Mouse (Mus musculus) C2C12 (cell line): Measurements from ENCODE around the gene Tmem175. TPM values are rescaled to one million over a fixed set of nuclear protein-coding genes. Genes with fewer than 3 reads are reported as not detected.

Source experiments
- H3K27me3 ChIP-seq: one replicate; pipeline ENCODE4 v1.6.1; 2011; ENCODE audit not compliant: control insufficient read depth, insufficient read depth, insufficient read length
- H3K36me3 ChIP-seq: one replicate; pipeline ENCODE4 v1.6.1; 2011; ENCODE audit not compliant: control insufficient read depth, insufficient read depth
- H3K4me3 ChIP-seq: one replicate; pipeline ENCODE4 v1.5.1; 2011; ENCODE audit warnings: mild to moderate bottlenecking, control low read depth; ENCODE audit not compliant: poor library complexity, insufficient read depth, severe bottlenecking
- H3K79me2 ChIP-seq: one replicate; pipeline ENCODE4 v1.6.1; 2011; ENCODE audit not compliant: control insufficient read depth, insufficient read depth
- H3K79me3 ChIP-seq: one replicate; pipeline ENCODE4 v1.6.1; 2011; ENCODE audit warnings: low read depth, control low read depth
- H3ac ChIP-seq: one replicate; pipeline ENCODE3; 2011; ENCODE audit warnings: low read depth; ENCODE audit not compliant: control insufficient read depth, insufficient read length
- CEBPB ChIP-seq: IDR thresholded peaks from one replicate; pipeline ENCODE4 v1.6.1; 2011; ENCODE audit warnings: low read depth, mild to moderate bottlenecking, control low read depth, moderate library complexity
- CTCF ChIP-seq: IDR thresholded peaks from one replicate; pipeline ENCODE4 v1.5.1; 2011; ENCODE audit not compliant: control insufficient read depth, insufficient read depth, insufficient read length
- FOSL1 ChIP-seq: IDR thresholded peaks from one replicate; pipeline ENCODE4 v1.8.0; 2011; ENCODE audit warnings: mild to moderate bottlenecking, low read length; ENCODE audit not compliant: poor library complexity, insufficient read depth, severe bottlenecking
- MAX ChIP-seq: IDR thresholded peaks from one replicate; pipeline ENCODE4 v1.6.1; 2011; ENCODE audit warnings: mild to moderate bottlenecking, control low read depth
- MYOD1 ChIP-seq: IDR thresholded peaks from one replicate; pipeline ENCODE4 v1.6.1; 2011; ENCODE audit warnings: low read depth; ENCODE audit not compliant: control insufficient read depth, insufficient read length
- MYOG ChIP-seq: IDR thresholded peaks from one replicate; pipeline ENCODE4 v1.6.1; 2011; ENCODE audit not compliant: control insufficient read depth, insufficient read length; ENCODE audit errors: extremely low read depth
- USF1 ChIP-seq: IDR thresholded peaks from one replicate; pipeline ENCODE4 v1.6.1; 2011; ENCODE audit warnings: low read depth, mild to moderate bottlenecking, control low read depth, moderate library complexity
- polyA plus RNA-seq: library from polyadenylated mRNA; unstranded; fragments of >200 nt; fragmentation: generic; extraction: Trizol; gene quantifications from one replicate; pipeline ENCODE4 v1.2.1, GENCODE M21; 2012; ENCODE audit warnings: missing spikeins

The Tmem175 gene
- polyA plus RNA-seq, 1 experiment, result 9.1 TPM

DNA sequence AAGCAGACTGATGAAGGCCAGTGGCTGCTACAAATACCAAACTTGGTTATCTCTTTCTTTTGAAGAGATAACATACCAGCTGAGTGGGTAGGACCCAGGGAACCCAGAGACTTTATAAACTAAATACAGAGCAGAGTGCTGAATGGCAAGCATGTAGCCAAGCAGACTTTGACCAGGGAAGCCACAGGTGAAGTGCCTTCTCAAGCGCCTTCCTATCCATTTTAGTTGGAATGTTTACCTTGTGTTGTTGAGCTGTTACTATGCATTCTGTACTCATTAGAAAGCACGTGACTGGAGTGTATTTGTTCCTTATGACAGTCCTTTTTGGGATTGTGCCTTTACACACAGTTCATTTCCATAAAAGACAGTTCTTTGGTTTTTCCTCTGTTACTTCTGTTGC lies 14.1 kb downstream of the Tmem175 start:
- H3K79me2 ChIP-seq, result no peaks in the 10 kb centered on the region
- H3K4me3 ChIP-seq, result no peak overlapping the region
- no peaks in the 10 kb centered on the region for H3K79me3 ChIP-seq
- TF ChIP-seq FOSL1, result no peak
- no peak for TF ChIP-seq CTCF
- TF ChIP-seq MYOD1, result no peak
- no peak for TF ChIP-seq CEBPB
- TF ChIP-seq MYOG, result no peak
- TF ChIP-seq USF1, result no peak
- TF ChIP-seq MAX, result no peak
- H3K36me3 ChIP-seq, result peaks cover 6% of the 10 kb centered on the region
- no peaks in the 10 kb centered on the region for H3K27me3 ChIP-seq
- no peak overlapping the region for H3ac ChIP-seq

DNA sequence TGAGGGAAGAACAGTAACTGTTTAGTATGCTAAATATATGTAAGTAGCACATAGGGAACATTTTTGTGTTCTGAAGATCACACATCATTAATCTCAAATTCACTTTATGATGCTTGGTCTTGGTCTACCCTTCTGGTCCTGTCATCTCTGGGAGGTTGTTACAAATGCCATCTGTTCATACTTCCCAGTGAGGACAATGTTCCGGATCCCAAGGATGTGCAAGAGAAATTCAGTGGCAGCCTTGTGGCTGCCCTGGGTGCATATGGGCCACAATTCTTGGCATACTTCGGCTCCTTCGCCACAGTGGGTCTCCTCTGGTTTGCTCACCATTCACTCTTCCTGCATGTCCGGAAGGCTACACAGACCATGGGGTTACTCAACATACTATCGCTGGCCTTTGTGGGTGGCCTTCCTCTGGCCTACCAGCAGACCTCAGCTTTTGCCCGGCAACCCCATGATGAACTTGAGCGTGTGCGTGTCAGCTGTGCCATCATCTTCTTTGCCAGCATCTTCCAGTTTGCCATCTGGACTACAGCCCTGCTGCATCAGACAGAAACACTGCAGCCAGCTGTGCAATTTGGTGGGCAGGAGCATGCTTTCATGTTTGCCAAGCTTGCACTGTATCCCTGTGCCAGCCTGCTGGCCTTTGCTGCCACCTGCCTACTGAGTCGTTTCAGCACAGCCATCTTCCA lies 16.2 kb downstream of the Tmem175 start:
- peaks cover 6% of the 10 kb centered on the region for H3K36me3 ChIP-seq
- TF ChIP-seq MYOG, result no peak
- no peak for TF ChIP-seq FOSL1
- TF ChIP-seq CTCF, result no peak
- TF ChIP-seq CEBPB, result no peak
- TF ChIP-seq USF1, result no peak
- no peak for TF ChIP-seq MAX
- no peak for TF ChIP-seq MYOD1

DNA sequence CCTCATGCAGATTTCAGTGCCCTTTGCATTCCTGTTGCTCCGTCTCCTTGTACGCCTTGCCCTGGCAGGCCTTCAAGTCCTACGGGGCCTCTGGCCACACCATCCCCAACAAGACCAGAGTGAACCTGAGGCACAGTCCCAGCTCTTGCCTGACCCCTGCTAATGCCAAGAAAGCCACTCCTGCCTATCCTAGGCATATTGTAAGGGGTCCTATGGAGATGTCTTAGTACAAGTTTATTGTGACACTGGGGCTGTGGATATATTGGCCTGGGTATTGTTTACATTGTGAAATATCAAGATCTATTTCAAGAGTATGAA lies 16.7 kb downstream of the Tmem175 start:
- no peaks in the 10 kb centered on the region for H3K27me3 ChIP-seq
- no peak overlapping the region for H3ac ChIP-seq
- TF ChIP-seq MAX (no peak), CTCF (no peak), MYOG (no peak)
- no peaks in the 10 kb centered on the region for H3K79me3 ChIP-seq
- no peaks in the 10 kb centered on the region for H3K79me2 ChIP-seq
- no peak overlapping the region for H3K4me3 ChIP-seq
- H3K36me3 ChIP-seq, result peaks cover 6% of the 10 kb centered on the region

More for the DNA sequence above, 16.2 kb downstream of the Tmem175 start:
- Histone ChIP-seq H3ac (no peak overlapping the region), H3K79me3 (no peaks in the 10 kb centered on the region), H3K4me3 (no peak overlapping the region), H3K27me3 (no peaks in the 10 kb centered on the region), H3K79me2 (no peaks in the 10 kb centered on the region)

DNA sequence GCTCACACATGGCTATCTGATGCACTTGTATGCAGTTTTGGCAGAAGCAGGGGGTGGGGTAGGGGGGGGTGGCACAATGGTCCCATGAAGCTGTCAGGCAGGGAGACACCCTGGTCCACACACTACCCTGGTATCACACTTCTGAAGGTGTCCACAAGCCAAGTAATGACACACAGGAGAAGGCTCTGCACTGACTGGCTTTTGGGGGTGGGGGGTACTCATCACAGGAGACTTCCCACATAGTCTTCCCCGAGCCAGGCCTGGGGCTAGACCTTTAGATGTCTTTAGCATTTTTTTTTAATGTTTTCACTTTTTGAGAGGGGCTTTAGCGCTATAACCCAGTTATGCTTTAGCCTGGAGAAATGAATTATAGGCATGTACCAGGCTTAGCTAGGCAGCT lies 17.7 kb downstream of the Tmem175 start:
- no peak overlapping the region for H3ac ChIP-seq
- H3K36me3 ChIP-seq, result peaks cover 6% of the 10 kb centered on the region
- TF ChIP-seq CTCF (no peak), MYOD1 (no peak), MAX (no peak), USF1 (no peak), MYOG (no peak), CEBPB (no peak), FOSL1 (no peak)
- no peak overlapping the region for H3K4me3 ChIP-seq
- no peaks in the 10 kb centered on the region for H3K79me3 ChIP-seq
- H3K27me3 ChIP-seq, result no peaks in the 10 kb centered on the region
- H3K79me2 ChIP-seq, result no peaks in the 10 kb centered on the region

DNA sequence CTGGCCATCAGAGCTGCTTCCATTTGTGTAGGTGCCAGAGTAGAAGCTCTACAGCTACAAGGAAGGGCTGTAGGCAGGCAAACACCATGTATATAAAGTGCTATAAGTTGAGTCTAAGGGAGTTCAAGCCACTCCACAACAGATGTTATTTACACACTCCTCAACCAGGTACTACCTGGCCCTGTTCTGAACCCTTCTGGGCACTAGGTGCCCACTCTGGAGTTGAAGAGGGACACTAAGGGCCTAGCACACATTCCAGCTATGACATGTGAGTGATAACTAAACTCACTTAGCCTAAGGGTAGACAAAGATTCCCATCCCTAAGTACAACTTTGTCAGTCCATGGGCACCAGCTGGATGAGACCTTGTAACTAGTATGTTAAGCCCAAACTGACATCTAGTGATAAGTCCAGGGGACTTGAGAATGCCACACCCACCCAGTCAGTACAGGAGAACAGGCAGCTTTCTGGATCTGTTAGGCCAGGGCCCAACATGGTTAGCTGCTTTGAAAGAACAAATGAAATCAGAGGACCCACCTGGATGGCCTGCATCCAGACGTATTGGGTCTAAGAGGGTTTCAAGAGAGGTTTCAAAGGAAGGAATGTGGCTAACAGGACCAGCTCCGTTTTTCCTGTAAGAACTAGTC lies 18.4 kb downstream of the Tmem175 start:
- Histone ChIP-seq H3K36me3 (peaks cover 8% of the 10 kb centered on the region), H3ac (no peak overlapping the region), H3K79me2 (no peaks in the 10 kb centered on the region), H3K4me3 (no peak overlapping the region), H3K27me3 (no peaks in the 10 kb centered on the region), H3K79me3 (no peaks in the 10 kb centered on the region)
- TF ChIP-seq CEBPB (no peak), FOSL1 (no peak), MYOD1 (no peak), MYOG (no peak), CTCF (no peak), MAX (no peak), USF1 (no peak)
